Mouse (Mus musculus): ENCODE measurements at regions not wholly inside any gene's neighbourhood (a gene's known extent, or its start where the extent isn't known, plus 50 kb on each side); places are given as distances from the start of the nearest gene placed in this dataset.

GRCm38 (mm10) chr2:148505651-148506050 lies 62.3 kb upstream of the Cd93 start:
- Histone ChIP-seq H3K4me2 (no peak overlapping the region), H3K36me3 (replicated peaks) (no peaks in the 10 kb centered on the region), H3K9ac (no peak overlapping the region), H3K4me1 (replicated peaks) (no peaks in the 10 kb centered on the region), H3K27me3 (no peaks in the 10 kb centered on the region), H3K27ac (replicated peaks) (no peak overlapping the region), H3K9me3 (replicated peaks) (no peaks in the 10 kb centered on the region), H3K4me3 (replicated peaks) (no peak overlapping the region)
- 41% methylated on average over 3 of the region's 3 CpGs for WGBS (ENCODE audit: insufficient replicate concordance)
- ATAC-seq (ENCODE audit: insufficient read depth), result no peak

- 58% methylated on average over 2 of the region's 2 CpGs for WGBS (ENCODE audit: insufficient replicate concordance)
- H3K27me3 ChIP-seq, result no peaks in the 10 kb centered on the region
- H3K4me1 ChIP-seq (replicated peaks), result no peaks in the 10 kb centered on the region
Measured at GRCm38 (mm10) chr2:148503143-148503854, 59.9 kb upstream of the Cd93 start.

DNA sequence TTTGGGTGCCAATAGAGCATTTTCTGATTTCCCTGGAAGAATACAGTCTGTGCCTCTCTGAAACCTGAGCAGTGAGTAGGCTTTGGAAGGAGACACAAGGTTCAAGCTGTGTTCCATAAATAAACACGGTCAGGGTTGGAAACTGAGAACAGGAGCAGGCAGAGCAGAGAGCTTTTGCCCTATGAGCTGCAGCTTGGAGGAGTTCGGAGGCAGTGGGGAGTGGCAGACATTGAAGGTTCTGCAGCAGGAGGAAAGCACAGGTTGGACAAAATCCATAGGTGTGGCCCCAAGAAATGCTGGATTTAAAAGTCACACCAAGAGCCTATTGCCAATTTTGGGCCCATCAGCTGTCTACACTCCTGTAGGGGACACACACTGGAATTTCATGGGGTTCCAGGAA lies 59.0 kb upstream of the Cd93 start:
- no peaks in the 10 kb centered on the region for H3K9me3 ChIP-seq (replicated peaks)
- no peaks in the 10 kb centered on the region for H3K27me3 ChIP-seq
- H3K9ac ChIP-seq, result no peak overlapping the region
- H3K4me1 ChIP-seq (replicated peaks), result 0 out of 2 replicates have a peak, but pooled peaks cover 6% of the 10 kb centered on the region
- no peak overlapping the region for H3K4me3 ChIP-seq (replicated peaks)
- H3K4me2 ChIP-seq, result no peak overlapping the region
- 70% methylated on average over 2 of the region's 2 CpGs for WGBS (ENCODE audit: insufficient replicate concordance)
- no peak for ATAC-seq (ENCODE audit: insufficient read depth)
- H3K36me3 ChIP-seq (replicated peaks), result no peaks in the 10 kb centered on the region
- H3K27ac ChIP-seq (replicated peaks), result no peak overlapping the region

More at GRCm38 (mm10) chr2:148503143-148503854, 59.9 kb upstream of the Cd93 start:
- H3K36me3 ChIP-seq (replicated peaks), result no peaks in the 10 kb centered on the region
- no peak overlapping the region for H3K9ac ChIP-seq
- H3K4me2 ChIP-seq, result no peak overlapping the region
- no peak for ATAC-seq (ENCODE audit: insufficient read depth)
- H3K9me3 ChIP-seq (replicated peaks), result no peaks in the 10 kb centered on the region
- H3K27ac ChIP-seq (replicated peaks), result no peak overlapping the region
- H3K4me3 ChIP-seq (replicated peaks), result no peak overlapping the region

GRCm38 (mm10) chr2:148500235-148500936 lies 57.0 kb upstream of the Cd93 start:
- no peak for ATAC-seq (ENCODE audit: insufficient read depth)
- Histone ChIP-seq H3K9ac (no peak overlapping the region), H3K4me3 (replicated peaks) (no peak overlapping the region), H3K36me3 (replicated peaks) (no peaks in the 10 kb centered on the region), H3K4me1 (replicated peaks) (0 out of 2 replicates have a peak, but pooled peaks cover 6% of the 10 kb centered on the region), H3K27ac (replicated peaks) (no peak overlapping the region), H3K4me2 (no peak overlapping the region), H3K27me3 (no peaks in the 10 kb centered on the region), H3K9me3 (replicated peaks) (no peaks in the 10 kb centered on the region)
- WGBS (ENCODE audit: insufficient replicate concordance), result 48% methylated on average over 6 of the region's 6 CpGs

DNA sequence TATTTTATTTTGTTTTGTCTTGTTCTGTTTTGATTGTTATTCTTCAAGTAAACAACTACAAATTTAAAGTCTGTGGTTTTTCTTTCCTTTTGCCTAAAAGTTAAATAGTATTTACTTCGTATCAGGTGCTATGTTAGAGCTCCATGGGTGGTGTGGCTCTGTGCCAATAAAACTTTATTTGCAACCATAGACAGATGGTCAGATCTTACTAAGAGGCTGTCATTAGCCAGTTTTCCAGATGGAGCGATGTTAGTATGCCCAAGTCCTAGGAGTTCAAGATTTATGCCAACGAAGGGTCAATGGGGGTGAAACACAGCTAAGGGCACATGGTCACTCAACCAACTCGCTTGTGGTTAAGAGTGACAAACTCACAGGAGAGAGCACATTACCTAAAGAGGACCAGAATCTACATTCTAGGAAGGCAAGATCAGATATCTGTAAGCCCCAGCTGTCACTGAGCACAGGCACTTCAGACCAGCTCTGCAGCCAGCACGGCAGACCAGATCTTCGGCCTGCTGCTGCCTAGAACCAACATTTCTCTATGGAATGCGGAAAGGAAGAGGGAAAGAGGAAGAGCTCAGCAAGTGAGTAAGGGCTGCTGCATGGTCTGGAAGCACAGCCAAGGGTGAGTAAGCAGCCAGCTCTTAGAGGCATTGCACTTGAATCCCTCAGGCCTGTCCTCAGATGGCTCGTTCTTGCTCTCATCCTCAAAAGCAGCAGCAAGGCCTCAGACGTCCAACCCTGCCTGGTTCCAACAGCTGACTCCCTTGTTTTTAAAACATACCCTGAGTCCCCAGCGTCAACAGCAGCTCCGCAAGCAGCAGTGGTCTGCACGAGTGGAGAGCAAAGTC lies 54.3 kb upstream of the Cd93 start:
- H3K4me1 ChIP-seq (replicated peaks), result peaks cover 7% of the 10 kb centered on the region; the same call in 1 of the 2 replicates
- ATAC-seq (ENCODE audit: insufficient read depth), result no peak
- WGBS (ENCODE audit: insufficient replicate concordance), result 44% methylated on average over 12 of the region's 12 CpGs
- H3K4me3 ChIP-seq (replicated peaks), result no peak overlapping the region
- no peaks in the 10 kb centered on the region for H3K9me3 ChIP-seq (replicated peaks)
- H3K27ac ChIP-seq (replicated peaks), result no peak overlapping the region
- no peaks in the 10 kb centered on the region for H3K36me3 ChIP-seq (replicated peaks)
- H3K9ac ChIP-seq, result no peak overlapping the region
- H3K27me3 ChIP-seq, result no peaks in the 10 kb centered on the region
- H3K4me2 ChIP-seq, result no peak overlapping the region

DNA sequence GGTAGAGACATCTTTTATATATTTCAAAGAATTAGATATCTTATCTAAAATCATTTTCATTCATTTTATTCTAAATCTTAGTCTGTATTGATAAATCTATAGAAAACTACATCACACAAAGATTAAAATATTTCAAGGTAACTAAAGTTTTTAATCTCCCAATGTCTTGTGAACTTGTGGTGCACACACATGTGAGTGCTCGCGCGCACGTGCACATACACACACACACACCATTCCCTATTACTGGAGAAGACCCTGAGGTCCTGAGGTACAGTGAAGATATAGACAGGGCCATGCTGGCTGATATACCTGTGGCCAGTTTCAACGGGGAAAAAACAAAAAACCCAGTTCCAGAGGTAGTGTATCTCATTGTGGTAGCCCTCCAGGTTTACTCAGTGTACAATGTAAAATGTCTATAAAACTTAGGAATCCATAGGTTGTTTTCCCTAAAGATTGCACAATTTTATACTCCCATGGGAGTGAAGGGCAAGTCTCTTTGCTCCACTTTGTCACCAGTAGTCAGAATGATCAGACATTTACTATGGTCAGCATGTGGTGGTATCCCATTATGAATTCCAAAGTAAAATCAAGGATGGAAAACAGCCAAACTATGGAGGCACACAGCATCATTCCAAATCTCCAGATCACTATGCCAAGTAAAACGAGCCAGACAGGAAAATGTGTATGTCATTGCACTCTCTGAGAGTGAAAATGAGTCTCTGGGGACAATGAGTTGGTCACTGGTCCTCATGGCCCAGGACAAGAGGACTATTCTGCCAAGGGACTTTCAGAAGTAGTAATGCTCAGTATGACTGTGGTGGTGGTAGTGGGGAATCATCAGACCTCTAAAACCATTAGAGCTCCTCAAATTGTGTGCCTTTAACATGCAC lies 53.0 kb upstream of the Cd93 start:
- H3K27ac ChIP-seq (replicated peaks), result no peak overlapping the region
- no peak overlapping the region for H3K4me3 ChIP-seq (replicated peaks)
- no peak overlapping the region for H3K9ac ChIP-seq
- no peaks in the 10 kb centered on the region for H3K27me3 ChIP-seq
- no peaks in the 10 kb centered on the region for H3K36me3 ChIP-seq (replicated peaks)
- 70% methylated on average over 6 of the region's 6 CpGs for WGBS (ENCODE audit: insufficient replicate concordance)
- peaks cover 11% of the 10 kb centered on the region; the same call in 1 of the 2 replicates for H3K4me1 ChIP-seq (replicated peaks)
- ATAC-seq (ENCODE audit: insufficient read depth), result no peak
- no peak overlapping the region for H3K4me2 ChIP-seq
- no peaks in the 10 kb centered on the region for H3K9me3 ChIP-seq (replicated peaks)

DNA sequence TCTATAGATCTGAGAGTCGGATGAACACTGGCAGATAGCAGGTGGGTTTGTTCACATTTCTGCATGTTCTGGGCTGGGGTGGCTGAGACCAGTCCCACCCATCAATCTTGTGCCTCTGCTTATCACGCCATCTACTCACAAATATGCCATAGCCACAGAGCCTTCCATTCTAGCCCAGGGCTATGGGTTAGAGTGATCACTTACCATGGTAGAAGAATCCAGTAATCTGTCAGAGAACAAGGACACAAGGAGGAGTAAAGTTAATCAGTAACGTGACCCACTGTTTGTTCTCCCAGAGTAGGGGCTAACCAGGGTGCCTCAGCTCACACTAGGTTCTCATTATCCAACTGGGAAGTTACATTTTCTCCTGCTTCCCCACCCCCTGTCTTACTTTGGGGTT lies 52.1 kb upstream of the Cd93 start:
- Histone ChIP-seq H3K27ac (replicated peaks) (no peak overlapping the region), H3K9ac (no peak overlapping the region), H3K4me2 (no peak overlapping the region), H3K36me3 (replicated peaks) (no peaks in the 10 kb centered on the region), H3K27me3 (no peaks in the 10 kb centered on the region), H3K9me3 (replicated peaks) (no peaks in the 10 kb centered on the region), H3K4me3 (replicated peaks) (no peak overlapping the region), H3K4me1 (replicated peaks) (peaks cover 11% of the 10 kb centered on the region; the same call in 1 of the 2 replicates)
- peak; percentile 30; the same call in 1 of the 2 replicates for ATAC-seq (ENCODE audit: insufficient read depth)
- WGBS (ENCODE audit: insufficient replicate concordance), result 58% methylated on average over 3 of the region's 3 CpGs

DNA sequence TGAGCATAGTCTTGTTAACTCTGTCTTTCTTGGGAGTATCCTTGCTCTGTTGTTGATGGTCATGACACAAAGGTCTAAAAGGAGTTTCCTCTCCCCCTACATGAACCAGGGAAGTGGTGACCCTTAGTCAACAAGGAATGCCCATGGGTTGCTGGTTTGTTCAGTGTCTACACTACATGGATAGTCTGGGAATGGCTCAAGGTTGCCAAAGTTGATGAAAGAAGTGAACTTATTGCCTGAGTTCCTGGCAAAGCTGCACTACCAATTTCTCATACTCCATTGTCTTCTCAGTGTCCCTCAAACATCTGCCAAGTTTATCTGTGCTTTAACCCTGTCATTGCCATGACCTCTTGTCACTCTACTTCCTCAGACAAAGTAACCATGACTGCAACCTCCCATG lies 49.9 kb upstream of the Cd93 start:
- H3K27me3 ChIP-seq, result no peaks in the 10 kb centered on the region
- ATAC-seq (ENCODE audit: insufficient read depth), result no peak
- H3K4me2 ChIP-seq, result no peak overlapping the region
- no peak overlapping the region for H3K4me3 ChIP-seq (replicated peaks)
- no peaks in the 10 kb centered on the region for H3K9me3 ChIP-seq (replicated peaks)
- H3K36me3 ChIP-seq (replicated peaks), result no peaks in the 10 kb centered on the region
- peaks cover 16% of the 10 kb centered on the region; the same call in 1 of the 2 replicates for H3K4me1 ChIP-seq (replicated peaks)
- no peak overlapping the region for H3K27ac ChIP-seq (replicated peaks)
- no peak overlapping the region for H3K9ac ChIP-seq
